Mouse (Mus musculus) embryonic facial prominence, embryonic 14.5 days (tissue): ENCODE measurements at regions not wholly inside any gene's neighbourhood (a gene's known extent, or its start where the extent isn't known, plus 50 kb on each side); places are given as distances from the start of the nearest gene placed in this dataset.
"Not testable (repeated sequence)": the region's sequence is repeated elsewhere in the genome, so short reads cannot be mapped to it uniquely, and the experiment has no call there.

Experiments
- ATAC-seq: fragments of 200-750 bp; cut with Nextera tagmentation; 2 replicates; pipeline ENCODE4 v1.8.0; 2017; ENCODE audit warnings: low read depth, moderate number of reproducible peaks, moderate TSS enrichment
- DNase-seq: peaks from one replicate; pipeline ENCODE4 v3.0.0-alpha.2; 2015; ENCODE audit warnings: low spot score
- H3K27ac ChIP-seq: fragments of 300-500 bp; sonication (generic); replicated peaks from 2 replicates; pipeline ENCODE4 v1.5.1; 2014; ENCODE audit warnings: low read depth, mild to moderate bottlenecking, low read length, moderate library complexity
- H3K27me3 ChIP-seq: fragments of 300-500 bp; sonication (generic); replicated peaks from 2 replicates; pipeline ENCODE4 v1.6.1; 2014; ENCODE audit warnings: low read length; ENCODE audit not compliant: control insufficient read depth, insufficient read depth
- H3K36me3 ChIP-seq: fragments of 300-500 bp; sonication (generic); 2 replicates; pipeline ENCODE4 v1.6.1; 2014; ENCODE audit warnings: low read length, mixed read lengths; ENCODE audit not compliant: control insufficient read depth, insufficient read depth
- H3K4me1 ChIP-seq: fragments of 300-500 bp; sonication (generic); 2 replicates; pipeline ENCODE4 v1.6.1; 2014; ENCODE audit warnings: antibody characterized with exemption, low read length; ENCODE audit not compliant: control insufficient read depth, insufficient read depth
- H3K4me2 ChIP-seq: fragments of 300-500 bp; sonication (generic); 2 replicates; pipeline ENCODE4 v1.6.1; 2014; ENCODE audit warnings: low read depth, mild to moderate bottlenecking, low read length, moderate library complexity, mixed read lengths
- H3K4me3 ChIP-seq: fragments of 300-500 bp; sonication (generic); 2 replicates; pipeline ENCODE4 v1.5.1; 2014; ENCODE audit warnings: low read depth, mild to moderate bottlenecking, low read length
- H3K9ac ChIP-seq: fragments of 300-500 bp; sonication (generic); 2 replicates; pipeline ENCODE4 v1.6.1; 2014; ENCODE audit warnings: low read depth, mild to moderate bottlenecking, low read length, moderate library complexity, mixed read lengths
- H3K9me3 ChIP-seq: fragments of 300-500 bp; sonication (generic); 2 replicates; pipeline ENCODE4 v1.6.1; 2016; ENCODE audit warnings: low read length; ENCODE audit not compliant: control insufficient read depth
- WGBS: fragments of 180-500 bp; shearing (Covaris S2); extraction: QIAGEN DNeasy Blood & Tissue Kit; methylation state at CpG from one replicate; pipeline ENCODE4 v1.1.7; 2014; 5-methylcytosine and 5-hydroxymethylcytosine counted together

DNA sequence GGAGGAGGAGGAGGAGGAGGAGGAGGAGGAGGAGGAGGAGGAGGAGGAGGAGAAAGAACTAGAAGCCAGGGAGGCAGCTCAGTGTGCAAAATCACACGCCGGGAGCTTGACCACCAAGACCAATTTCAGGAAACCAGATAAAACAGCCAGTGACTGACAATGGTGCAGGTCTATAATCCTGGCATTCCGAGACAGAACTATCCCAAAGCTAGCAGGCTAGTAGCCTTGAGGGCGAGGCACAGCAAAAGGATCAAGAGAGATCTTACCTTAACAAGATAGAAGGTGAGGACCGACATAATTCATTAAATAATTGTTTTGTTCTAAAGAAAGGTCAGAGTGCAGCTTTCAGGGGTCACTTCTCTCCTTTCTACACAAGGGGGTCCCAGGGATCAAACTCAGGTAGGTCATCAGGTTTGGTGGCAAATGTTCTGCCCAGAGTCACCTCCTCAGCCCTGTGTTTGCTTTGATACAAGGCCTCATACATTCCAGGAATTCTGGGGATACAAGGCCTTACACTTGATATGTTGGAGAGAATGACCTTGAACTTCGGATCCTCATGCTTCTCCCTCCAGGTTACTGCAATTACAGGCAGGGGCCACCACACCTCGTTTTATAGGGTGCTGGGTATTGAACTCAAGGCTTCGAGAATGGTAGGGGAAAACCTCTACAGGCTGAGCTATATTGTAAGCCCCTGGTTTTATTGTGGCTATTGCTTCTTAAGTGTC, 54.2 kb upstream of the Jarid2 start:
- Histone ChIP-seq H3K9me3 (no peaks in the 10 kb centered on the region), H3K27me3 (no peaks in the 10 kb centered on the region), H3K9ac (no peak overlapping the region), H3K4me3 (no peak overlapping the region), H3K36me3 (no peaks in the 10 kb centered on the region), H3K4me2 (no peak overlapping the region), H3K27ac (no peak overlapping the region), H3K4me1 (peaks cover 5% of the 10 kb centered on the region; the same call in 1 of the 2 replicates)
- 76% methylated on average over 8 of the region's 8 CpGs for WGBS
- DNase-seq (no peak), ATAC-seq (no peak)

DNA sequence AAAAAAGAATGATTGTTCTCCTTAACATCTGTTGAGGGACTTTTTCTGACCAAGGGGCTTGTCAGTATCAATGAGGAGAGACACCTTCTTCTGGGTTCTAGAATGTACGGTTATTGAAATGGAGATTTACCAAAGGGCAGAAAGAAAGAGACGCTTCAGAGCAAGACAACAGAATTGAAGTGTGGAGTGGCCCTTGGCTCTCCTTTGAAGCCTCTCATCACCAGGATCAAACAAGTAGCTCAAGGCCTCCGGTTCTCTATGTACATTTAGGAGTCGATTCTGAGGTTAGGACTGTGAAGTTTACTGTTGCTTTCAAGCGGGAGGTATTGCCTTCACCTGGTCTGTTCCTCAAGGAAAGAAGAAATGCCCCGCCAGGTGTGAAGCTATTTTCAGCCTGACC, 53.2 kb upstream of the Jarid2 start:
- 89% methylated on average over 6 of the region's 6 CpGs for WGBS
- no peak for DNase-seq
- no peak for ATAC-seq

GRCm38 (mm10) chr13:44678121-44678520, 51.2 kb upstream of the Jarid2 start:
- no peak overlapping the region for H3K4me2 ChIP-seq
- WGBS = 78% methylated on average over 3 of the region's 3 CpGs
- H3K9ac ChIP-seq = no peak overlapping the region
- ATAC-seq = no peak
- no peaks in the 10 kb centered on the region for H3K27me3 ChIP-seq
- no peaks in the 10 kb centered on the region for H3K9me3 ChIP-seq
- peaks cover 12% of the 10 kb centered on the region for H3K4me1 ChIP-seq
- H3K4me3 ChIP-seq = no peak overlapping the region
- no peak overlapping the region for H3K27ac ChIP-seq
- no peak for DNase-seq
- no peaks in the 10 kb centered on the region for H3K36me3 ChIP-seq

More for the DNA sequence above, 53.2 kb upstream of the Jarid2 start:
- Histone ChIP-seq H3K9ac (no peak overlapping the region), H3K9me3 (no peaks in the 10 kb centered on the region), H3K36me3 (no peaks in the 10 kb centered on the region), H3K4me1 (peaks cover 10% of the 10 kb centered on the region), H3K4me3 (no peak overlapping the region), H3K27me3 (no peaks in the 10 kb centered on the region), H3K27ac (no peak overlapping the region), H3K4me2 (no peak overlapping the region)

DNA sequence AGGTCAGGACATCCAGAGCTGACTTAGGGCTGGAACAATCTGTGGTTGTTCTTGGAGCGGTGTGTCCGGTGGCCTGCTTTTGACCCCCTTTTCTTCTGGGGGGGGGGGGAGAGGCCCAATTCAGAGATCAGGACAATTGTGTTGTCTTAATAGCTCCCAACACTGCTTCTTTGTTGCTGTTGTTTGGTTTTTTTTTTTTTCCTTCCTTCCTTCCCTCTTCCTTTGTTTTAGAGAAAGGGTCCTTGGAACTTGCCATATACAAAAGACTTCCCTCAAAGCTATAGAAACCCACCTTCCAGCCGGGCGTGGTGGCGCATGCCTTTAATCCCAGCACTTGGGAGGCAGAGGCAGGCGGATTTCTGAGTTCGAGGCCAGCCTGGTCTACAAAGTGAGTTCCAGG, 49.8 kb upstream of the Jarid2 start:
- H3K4me3 ChIP-seq, H3K9ac ChIP-seq, ATAC-seq, DNase-seq, H3K36me3 ChIP-seq, H3K4me1 ChIP-seq, H3K4me2 ChIP-seq, H3K27ac ChIP-seq, H3K27me3 ChIP-seq, H3K9me3 ChIP-seq: not testable (repeated sequence)
- 91% methylated on average over 7 of the region's 7 CpGs for WGBS
